Mouse (Mus musculus): Measurements from ENCODE around the gene Zfp780b.
"Not testable (repeated sequence)": the region's sequence is repeated elsewhere in the genome, so short reads cannot be mapped to it uniquely, and the experiment has no call there.

Gene Zfp780b

GRCm38 (mm10) chr7:27978683-27979528 is at the start of gene Zfp780b:
Zfp780b (minus strand) TSS chr7:27979171.
- peak; percentile 78 for DNase-seq

- DNase-seq, result no peak
These were observed 35.5 kb upstream of the Zfp780b start for GRCm38 (mm10) chr7:28014445-28014810.

- peak; percentile 83 for DNase-seq
These were observed 34.8 kb upstream of the Zfp780b start, which contains the start of gene Zfp850 for GRCm38 (mm10) chr7:28013549-28014444. Zfp850 (minus strand) TSS chr7:28014115.

- DNase-seq, result no peak
These were observed 31.3 kb upstream of the Zfp780b start for GRCm38 (mm10) chr7:28010271-28010670.

- no peak for DNase-seq
These were observed 3.2 kb upstream of the Zfp780b start for GRCm38 (mm10) chr7:27982197-27982596.

- not testable (repeated sequence) for DNase-seq
These were observed 29.5 kb downstream of the Zfp780b start for GRCm38 (mm10) chr7:27949451-27949850.

GRCm38 (mm10) chr7:27941869-27942268 is 37.1 kb downstream of the Zfp780b start:
- peak; percentile 38 for DNase-seq

- not testable (repeated sequence) for DNase-seq
These were observed 45.2 kb downstream of the Zfp780b start for GRCm38 (mm10) chr7:27933800-27934158.

GRCm38 (mm10) chr7:27933050-27933799 is 45.7 kb downstream of the Zfp780b start:
- DNase-seq, result peak; percentile 14

GRCm38 (mm10) chr7:27928818-27929695 is 49.9 kb downstream of the Zfp780b start, which contains the start of gene Zfp974:
Zfp974 (minus strand) TSS chr7:27929460.
- peak; percentile 70 for DNase-seq

GRCm38 (mm10) chr7:27927041-27927440 is 51.9 kb downstream of the Zfp780b start:
- peak; percentile 10 for DNase-seq

GRCm38 (mm10) chr7:27910952-27911351 is 68.0 kb downstream of the Zfp780b start:
- not testable (repeated sequence) for DNase-seq

Measured in thymus, postnatal 14 days (tissue).